Mouse (Mus musculus) thymus, postnatal 14 days (tissue): ENCODE measurements around the gene Cnga4.
"Not testable (repeated sequence)": the region's sequence is repeated elsewhere in the genome, so short reads cannot be mapped to it uniquely, and the experiment has no call there.

Source experiments
- DNase-seq: peaks from one replicate; pipeline ENCODE4 v3.0.0; 2021

Gene Cnga4

DNA sequence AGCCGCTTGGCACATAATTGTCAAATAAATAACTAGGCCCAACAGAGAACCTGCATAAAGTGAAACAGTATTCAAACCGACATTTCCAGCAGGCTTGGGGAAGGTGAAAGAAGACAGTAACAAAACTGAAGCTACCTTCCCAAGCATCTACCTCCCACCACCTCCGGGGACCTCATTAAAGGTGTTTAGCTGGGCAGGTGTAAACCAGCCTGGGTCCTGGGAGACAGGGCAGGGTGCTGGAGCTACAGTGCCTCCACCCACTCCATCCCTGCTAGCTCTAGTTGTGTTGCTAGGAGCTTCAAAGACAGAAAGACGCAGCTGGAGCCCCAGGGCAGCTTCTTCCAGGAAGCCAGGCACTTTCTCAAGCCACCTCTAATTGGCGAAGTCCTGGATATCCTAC, at the start of gene Cnga4:
Gene Cnga4 (plus strand): TSS at position 301 of the 400 bp plus-strand sequence.
- no peak for DNase-seq

DNA sequence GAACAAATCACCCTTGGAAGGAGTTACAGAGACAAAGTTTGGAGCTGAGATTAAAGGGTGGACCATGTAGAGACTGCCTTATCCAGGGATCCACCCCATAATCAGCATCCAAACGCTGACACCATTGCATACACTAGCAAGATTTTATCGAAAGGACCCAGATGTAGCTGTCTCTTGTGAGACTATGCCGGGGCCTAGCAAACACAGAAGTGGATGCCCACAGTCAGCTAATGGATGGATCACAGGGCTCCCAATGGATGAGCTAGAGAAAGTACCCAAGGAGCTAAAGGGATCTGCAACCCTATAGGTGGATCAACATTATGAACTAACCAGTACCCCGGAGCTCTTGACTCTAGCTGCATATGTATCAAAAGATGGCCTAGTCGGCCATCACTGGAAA, 48.3 kb upstream of the Cnga4 start:
- DNase-seq = not testable (repeated sequence)

DNA sequence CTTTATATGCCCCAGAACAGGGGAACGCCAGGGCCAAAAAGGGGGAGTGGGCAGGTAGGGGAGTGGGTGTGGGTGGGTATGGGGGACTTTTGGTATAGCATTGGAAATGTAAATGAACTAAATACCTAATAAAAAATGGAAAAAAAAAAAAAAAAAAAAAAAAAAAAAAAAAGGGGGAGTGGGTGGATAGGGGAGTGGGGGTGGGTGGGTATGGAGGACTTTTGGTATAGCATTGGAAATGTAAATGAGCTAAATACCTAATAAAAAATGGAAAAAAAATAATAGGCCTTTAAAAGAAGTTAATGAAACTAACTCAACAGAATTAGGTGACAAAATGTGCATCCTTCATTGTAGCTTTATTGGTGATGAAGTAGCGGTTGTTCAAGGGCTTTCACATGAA, 47.9 kb upstream of the Cnga4 start:
- not testable (repeated sequence) for DNase-seq

DNA sequence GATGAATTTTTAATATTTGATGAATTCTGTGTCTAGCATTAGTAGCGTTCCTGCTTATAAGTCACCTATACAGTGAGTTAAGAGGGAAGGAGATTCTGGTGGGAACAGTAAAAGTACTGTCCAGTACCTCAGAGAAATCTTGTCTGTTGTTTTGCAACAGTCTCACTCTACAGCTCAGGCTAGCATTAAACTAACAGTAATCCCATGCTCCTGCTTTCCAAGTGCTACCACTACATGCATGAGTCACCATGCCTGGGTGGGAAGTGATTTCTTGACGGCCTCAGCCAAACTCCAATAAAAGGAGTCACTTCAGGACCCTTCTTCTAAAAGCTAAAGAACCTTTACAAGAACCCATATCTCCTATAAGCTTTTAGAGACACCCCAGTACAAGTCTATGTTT, 42.7 kb upstream of the Cnga4 start:
- DNase-seq = no peak

DNA sequence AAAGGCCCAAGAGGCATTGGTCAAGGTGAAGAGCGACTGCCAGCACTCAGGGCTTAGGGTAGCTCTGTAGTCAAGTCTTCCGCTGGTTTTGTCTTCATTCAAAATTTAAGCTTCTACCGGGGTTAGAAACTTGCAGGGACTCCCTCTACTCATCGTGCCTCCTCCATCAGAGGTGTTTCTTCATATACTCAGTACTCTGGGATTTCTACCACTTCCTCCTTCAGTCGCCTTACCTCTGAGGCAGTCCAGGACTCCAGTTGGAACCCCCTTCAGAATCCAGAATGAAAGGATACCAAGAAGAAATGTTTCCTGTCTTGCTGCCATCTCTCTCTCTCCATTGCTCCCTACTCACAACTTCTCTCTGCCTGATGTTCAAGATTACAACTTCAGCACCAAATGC, 37.1 kb upstream of the Cnga4 start:
- no peak for DNase-seq

DNA sequence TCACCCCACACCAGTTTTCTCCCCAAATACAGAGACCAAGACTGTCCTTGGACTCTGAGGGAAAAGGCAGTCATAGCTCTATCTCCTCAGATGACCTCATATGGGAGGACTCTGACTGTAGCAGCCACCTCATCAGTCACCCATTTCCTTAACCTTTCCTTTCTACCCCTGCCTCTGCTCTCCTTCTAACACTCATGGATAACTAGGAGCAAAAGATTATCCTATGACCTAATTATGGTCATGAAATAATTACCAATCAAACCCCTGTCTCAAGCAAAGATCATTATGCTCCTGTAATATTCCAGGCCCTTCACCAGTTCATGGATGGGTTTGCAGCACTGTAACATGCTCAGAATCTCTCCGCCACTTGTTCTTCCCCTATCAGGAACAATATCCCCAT, 36.4 kb upstream of the Cnga4 start, which contains the start of gene Olfr692:
Gene Olfr692 (plus strand): TSS at position 301 of the 400 bp plus-strand sequence.
- no peak for DNase-seq

DNA sequence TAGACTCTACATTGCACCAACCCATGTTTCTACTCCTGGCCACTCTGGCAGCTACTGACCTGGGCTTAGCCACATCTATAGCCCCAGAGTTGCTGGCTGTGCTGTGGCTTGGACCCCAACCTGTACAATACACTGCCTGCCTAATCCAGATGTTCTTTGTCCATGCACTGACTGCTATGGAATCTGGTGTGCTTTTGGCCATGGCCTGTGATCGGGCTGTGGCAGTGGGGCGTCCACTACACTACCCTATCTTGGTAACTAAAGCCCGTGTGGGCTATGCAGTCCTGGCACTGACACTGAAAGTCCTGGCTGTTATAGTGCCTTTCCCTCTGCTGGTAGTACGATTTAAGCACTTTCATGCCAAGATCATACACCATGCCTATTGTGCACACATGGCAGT, 35.8 kb upstream of the Cnga4 start:
- DNase-seq = no peak

DNA sequence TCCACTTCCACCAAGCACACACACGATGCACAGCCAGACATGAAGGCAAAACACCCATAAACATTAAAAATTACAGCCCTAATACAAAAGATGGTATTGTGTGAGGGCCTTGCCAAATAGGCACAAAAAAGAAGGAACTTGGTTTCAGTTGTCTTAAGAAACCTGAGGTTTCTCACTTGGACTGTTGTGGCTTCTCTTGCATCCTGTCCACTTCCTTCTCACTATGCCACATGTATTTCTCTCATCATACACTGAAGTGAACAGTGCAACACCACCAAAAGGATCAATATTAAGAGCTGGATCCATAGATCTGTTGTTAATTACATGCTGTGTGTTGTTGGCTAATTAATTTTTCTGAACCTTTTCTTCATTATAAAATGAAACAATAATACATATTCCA, 31.5 kb upstream of the Cnga4 start:
- DNase-seq = no peak

DNA sequence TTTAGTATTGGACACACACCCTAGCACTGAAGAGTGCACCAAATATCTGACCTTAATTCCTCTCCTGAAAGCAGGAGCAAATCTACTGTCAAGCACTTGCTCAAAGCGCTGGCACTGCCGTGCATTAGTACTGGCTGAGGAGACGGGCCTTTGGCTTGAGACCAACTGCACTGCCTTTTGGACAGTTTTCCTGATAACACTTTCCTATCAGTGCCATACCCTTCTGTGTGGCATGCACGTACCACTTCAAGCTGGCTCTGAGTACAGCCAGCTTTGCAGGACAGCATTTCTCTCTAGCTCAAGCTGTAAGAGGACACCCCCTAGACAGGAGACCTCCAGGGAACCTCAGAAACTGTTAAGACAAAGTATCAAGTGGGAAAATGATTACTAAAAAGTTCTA, 30.9 kb upstream of the Cnga4 start:
- no peak for DNase-seq

DNA sequence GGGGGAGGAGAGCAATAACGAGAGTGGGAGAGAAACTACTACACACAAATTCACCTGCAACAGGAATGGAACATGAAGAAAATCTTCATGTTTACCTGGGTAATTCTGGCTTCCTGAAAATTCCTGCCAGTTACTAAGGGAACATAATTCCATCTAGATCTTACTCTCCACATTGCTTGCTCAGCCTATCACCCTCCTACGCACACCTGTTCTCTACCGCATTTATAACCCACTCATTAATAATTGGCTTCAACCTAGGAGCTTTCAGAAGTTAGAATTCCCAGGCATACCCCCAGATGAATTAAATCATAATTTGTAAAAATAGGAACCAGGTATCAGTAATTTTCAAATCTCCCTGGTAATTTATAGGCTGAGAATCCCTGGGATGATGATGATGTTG, 30.4 kb upstream of the Cnga4 start:
- no peak for DNase-seq

DNA sequence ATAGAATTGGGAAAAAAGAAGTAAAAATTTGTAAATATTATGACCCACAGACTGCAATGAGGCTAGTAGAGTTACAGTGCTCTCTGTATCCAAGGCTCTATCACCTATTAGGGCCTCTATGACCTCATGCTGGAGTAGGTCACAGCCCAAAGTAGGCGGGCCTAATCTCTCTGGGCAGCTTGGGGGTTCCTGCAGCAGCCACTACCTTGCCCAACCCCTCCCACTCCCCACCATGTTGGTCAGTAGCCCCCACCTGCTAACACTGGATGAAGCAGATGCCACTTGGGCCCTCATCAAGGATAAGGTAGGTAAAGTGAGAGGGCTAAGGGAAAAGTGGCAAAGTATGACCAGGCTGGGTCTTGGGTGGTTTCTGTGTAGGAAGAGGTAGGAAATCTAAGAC, 29.5 kb upstream of the Cnga4 start, which contains the start of gene Gm5901:
Gene Gm5901 (plus strand): TSS at position 173 of the 400 bp plus-strand sequence.
- DNase-seq = no peak

DNA sequence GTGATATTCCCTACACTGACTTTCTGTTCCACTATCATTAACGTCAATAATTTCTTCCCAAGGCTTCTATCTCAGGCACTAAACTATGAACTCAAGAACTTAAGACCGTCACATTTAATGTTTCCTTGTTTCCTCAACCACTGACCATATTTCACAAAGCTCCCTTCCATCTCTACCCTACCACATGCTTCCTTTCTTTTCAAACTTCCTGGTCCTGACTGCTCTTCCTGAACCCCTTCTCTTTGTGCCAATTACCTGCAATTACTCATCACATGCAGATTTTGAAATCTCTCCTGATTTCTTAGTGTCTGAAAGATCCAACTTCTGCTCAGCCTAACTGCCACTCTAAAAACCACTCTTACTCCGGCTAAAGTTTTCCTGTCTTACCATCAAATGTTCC, 24.0 kb upstream of the Cnga4 start:
- DNase-seq = no peak

DNA sequence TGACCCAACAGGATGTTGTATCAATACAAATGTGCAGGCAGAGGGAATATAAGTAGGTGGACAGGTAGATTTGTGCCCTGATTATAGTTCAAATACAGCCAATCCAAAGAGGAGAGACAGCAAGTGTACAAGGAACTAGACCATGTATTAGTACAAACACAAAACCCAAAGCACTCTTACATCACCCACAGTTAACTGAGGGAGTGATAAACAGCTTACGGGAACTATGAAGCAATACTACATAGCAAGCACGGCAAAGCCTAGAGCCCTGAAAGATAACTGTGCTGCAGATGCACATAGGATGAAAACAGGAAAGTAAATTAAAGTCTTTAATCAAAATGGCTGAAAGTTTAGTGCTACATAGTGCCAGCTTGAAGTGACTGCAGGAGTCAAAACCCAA, 16.7 kb upstream of the Cnga4 start:
- DNase-seq = no peak

DNA sequence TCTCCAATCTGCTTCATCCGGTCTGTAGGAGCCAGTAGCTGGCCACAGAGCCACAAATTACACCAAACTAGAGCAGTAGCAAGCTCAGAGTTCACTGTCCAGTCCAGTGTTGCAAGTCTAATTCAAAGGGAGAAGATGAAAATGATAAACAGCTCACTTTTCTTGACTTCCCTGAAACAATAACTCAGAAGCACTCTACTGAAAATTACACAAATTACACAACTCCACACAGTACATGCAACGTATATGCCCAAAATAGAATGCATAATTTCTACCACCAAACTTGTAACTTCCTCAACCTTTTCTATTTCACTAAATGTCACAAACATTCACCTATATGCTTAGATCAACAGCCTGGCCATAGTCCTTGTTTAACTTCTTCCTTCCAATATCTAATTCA, 14.1 kb upstream of the Cnga4 start:
- DNase-seq = no peak

DNA sequence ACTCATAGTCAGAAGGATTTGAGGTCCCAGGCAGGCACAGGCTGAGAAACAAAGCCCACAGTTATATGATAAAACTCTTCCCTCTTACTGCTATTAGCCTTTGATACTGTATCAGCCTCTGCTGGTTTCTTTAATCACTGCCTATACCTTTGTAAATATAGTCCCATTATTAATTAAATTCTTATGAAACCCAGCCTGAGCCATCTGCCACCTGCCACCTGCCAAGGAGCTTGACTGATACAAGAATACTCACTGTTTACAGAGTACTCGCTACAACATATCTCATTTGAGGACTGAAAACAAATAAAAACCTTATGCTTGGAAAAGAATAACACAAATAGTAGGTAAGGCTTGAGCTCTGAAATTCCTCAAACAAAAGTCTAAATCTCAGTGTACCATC, 9.8 kb upstream of the Cnga4 start:
- DNase-seq = no peak

DNA sequence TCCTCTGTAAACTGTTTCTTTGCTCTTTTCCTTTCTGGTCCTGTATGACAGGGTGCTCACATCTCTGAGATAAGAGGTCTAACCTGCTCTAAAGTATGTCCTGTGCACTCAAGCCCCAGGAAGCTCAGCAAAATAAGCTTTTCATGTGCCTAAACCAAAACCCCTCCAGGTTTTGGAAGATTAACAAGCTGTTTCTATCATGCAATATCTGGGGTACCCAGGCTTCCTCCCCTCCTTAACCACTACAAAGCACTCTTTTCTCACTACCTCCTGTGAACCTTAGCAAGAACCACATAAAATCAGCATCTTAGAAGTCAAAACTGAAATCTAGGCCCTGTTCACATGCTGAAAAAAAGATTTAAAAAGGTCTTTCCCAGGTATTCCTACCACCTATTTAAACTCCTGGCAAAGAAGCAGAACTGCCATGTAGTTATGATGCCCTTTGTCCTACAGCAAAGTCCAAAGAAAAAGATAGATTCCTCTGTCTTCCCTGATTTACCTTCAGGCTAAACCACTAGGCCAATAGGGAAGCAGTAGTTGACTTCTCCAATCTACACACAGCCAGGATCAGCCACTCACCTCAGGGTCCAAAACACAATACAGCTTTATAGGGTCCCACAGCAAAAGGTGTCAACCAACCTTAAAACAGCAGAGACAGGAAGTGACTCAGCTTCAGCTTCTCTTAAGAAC, 9.1 kb upstream of the Cnga4 start:
- peak; percentile 15 for DNase-seq

DNA sequence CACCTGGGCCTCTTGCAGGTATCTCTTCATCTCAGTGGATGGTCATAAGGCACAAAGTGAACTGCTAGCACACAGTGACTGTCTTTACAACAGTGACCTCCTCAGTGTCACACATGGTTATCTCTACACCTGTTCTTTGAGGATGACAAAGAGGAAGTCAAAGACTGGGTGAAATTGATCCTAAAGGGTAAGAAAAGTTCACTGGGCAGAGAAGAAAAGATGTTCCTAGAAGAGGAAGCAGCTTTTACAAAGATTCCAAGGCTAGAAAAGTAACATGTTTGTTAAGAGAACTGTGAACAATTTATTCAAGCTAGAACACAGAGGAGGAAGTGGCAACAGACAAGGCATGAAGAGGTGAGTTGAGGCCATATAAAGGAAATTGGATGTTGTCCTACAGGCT, 8.2 kb upstream of the Cnga4 start:
- DNase-seq = no peak

DNA sequence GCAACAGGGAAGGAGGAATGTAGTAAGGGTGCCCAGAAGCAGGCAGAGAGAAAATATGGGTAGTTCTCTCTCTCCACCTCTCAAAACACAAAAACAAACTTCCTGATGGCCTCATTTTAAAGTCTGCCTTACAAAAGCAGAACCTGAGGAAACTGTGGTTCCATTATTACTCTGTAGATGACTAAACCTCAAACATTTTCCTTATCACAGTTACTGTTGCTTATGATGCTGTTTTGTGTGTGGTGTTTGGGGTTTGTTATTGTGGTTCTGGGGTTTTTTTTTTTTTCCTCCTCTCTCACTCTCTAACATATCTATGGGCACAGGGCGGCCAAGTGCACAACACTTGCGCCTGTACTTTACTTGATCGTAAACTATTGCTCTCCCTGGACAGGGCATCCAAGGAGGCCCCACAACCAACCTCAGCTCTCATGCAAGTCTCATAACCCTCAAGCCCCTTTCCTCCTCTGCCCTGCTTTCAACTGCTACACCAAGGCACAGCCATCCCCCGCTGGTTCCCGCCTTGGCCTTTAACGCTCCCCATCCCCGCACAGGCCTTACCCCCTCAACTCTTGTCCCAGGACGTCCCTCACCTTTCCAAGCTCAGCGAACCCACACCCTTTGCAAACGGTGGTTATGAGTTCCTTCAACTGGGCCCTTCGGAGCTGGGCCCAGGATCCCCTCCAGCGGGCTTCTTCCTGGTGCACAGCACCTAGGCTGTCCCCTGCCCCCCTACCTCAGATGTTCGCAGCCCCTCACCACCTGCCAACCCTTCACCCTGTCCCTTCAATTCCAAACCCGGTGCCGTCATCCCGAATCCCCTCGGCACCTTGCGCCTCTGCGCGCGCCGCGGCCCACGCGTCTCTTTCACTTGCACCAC, 5.1 kb upstream of the Cnga4 start:
- no peak for DNase-seq

DNA sequence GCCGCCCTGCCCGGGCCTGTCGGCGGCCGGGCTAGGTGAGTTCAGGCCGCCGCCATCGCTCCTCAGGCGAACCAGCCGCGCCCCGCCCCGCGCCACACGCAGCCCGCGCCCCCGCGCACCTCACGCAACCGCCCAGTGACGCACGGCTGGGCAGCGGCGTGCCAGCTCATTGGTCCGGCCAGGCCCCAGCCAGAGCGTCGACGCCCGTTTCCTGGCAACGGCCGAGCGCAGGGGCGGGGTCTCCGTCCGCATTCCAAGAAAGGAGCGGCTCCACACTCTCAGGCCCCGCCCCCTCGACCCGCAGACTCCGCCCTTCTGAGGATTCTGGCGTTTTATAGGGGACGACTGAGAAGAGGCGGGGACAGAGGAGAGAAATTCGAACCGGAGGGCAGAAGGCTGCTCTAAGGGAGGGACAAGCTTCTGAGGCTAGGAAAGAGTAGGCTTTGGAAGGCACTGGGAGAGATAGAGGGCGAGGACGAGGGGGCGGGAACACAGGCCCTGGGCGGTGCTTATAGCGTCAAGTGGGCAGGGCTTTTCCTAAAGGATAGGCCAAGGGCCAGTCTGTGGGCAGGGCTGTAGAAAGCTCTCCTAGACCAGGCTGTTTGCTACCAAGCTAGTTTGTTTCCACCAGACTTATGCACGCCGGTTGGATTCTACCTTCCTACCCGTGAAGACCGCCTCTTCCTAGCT, 4.3 kb upstream of the Cnga4 start, which contains the start of gene Fam160a2:
Gene Fam160a2 (minus strand): TSS at position 120 of the 690 bp plus-strand sequence.
- peak; percentile 99 for DNase-seq

DNA sequence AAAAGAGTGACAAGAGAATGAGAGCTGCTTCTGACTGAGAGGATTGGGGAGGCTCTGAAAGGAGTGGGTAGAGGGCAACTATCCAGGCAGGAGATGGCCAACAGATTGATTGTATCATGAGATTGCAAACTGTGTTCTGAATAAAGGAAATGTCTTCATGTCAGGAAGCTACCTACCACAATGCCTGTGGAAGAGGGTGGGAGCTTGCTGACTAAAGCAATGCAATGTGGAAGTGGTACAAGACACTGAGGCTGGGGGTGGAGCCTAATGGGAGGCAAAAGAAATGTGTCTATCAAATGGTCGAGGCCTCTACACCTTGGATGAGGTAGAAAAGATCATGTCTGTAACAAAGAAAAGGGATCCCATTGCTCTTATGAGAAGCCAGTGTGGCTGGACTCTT, 2.0 kb downstream of the Cnga4 start:
- no peak for DNase-seq

DNA sequence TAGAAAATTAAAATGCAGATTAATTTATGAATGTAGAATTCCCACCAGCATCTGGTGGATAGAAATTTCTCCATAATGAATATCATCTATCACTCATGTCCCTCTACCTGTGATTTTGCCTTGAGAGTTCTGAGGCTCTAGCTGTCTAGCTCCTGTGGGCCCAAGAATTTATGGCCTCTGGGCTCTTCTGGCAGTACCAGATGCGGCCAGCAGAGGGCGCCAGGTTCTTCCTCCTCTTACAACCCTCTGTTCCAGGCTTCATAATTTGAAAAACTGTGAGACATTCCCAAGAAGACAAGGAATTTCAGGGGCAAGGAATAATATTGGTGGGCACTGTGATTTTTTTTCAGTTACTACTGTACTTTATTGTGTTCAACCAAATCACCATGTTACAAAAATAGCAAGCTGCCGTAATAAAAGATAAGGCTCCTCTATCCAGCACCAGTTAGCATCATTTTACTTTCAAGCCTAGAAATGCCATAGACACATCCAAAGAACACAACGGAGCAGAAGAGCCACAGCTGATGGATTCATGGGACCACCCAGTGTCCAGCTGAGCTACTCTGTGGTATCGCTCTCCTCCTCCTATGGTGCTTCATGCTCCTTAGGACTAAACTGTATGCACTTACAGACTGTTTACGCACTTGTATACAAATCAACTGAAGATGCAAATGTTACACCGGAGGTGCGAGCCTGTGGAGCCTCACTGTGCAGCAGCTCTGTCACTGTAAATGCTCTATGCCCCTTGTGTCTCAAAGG, 7.7 kb downstream of the Cnga4 start:
- DNase-seq = peak; percentile 65

DNA sequence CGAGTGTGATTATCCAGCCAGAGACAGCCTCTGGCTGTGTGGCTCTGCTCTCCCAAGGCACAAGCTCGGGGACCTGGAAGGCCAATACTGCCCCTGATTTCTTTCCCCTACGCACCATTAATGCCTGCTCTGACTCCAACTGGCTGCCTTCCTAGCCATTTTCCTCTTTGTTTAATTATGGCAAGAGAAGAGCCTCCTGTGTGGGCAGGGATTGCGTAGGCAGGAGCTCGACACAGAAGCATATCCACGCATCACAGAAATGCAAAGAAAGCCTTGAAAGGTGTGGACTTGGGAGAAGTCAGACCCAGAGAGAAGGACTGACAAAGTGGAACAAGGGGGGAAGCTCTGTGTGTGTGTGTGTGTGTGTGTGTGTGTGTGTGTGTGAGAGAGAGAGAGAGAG, 10.0 kb downstream of the Cnga4 start:
- no peak for DNase-seq

DNA sequence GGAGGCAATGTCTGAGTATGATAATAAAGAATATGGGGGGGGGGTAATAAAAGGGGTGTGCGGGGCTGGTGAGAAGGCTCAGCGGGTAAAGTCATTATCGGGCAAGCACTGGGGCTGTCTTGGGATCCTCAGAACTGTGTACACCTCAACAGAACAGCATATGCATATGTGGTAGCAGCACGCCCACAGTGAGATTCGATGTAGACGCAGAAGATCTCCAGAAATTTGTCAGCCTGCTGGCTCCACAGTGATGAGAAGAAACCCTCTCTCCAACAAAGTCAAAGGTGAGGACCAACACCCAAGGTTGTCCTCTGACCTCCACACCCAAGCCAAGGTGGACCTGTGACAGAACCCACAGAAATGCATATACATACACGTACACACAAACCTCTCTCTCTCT, 12.2 kb downstream of the Cnga4 start:
- DNase-seq = no peak
